Mouse (Mus musculus): Measurements from ENCODE around the gene Tspan18. TPM values are rescaled to one million over a fixed set of nuclear protein-coding genes. Genes with fewer than 3 reads are reported as not detected.

Tspan18 gene
- total RNA-seq, 2 experiments from 2014 or later: 9.7 to 11.4 TPM

GRCm38 (mm10) chr2:93346609-93347008 lies 12.3 kb upstream of the Tspan18 start:
- no peak for DNase-seq
- intact Hi-C loops (cut with DNase I; ENCODE audit: low total_unique reads): no loop called here

- no peak for DNase-seq
- intact Hi-C loops (cut with DNase I; ENCODE audit: low total_unique reads): no loop called here
Measured at GRCm38 (mm10) chr2:93345663-93346268, 11.5 kb upstream of the Tspan18 start.

GRCm38 (mm10) chr2:93339373-93340106 lies 5.2 kb upstream of the Tspan18 start:
- intact Hi-C loops (cut with DNase I; ENCODE audit: low total_unique reads): loop anchor here (5.0 kb wide), 1 partner anchor 68 kb away; no protein-coding TSS in a partner anchor
- DNase-seq: peak; percentile 38

- DNase-seq: no peak
Measured at GRCm38 (mm10) chr2:93335996-93336395, 1.7 kb upstream of the Tspan18 start.

GRCm38 (mm10) chr2:93333241-93333816 lies 976 bp downstream of the Tspan18 start:
- DNase-seq: peak; percentile 86
- intact Hi-C loops (cut with DNase I; ENCODE audit: low total_unique reads): loop anchor here (5.0 kb wide), 2 partner anchors 106 to 139 kb away; no protein-coding TSS in a partner anchor

More at GRCm38 (mm10) chr2:93335996-93336395, 1.7 kb upstream of the Tspan18 start:
- intact Hi-C loops (cut with DNase I; ENCODE audit: low total_unique reads): no loop called here

- DNase-seq: no peak
- intact Hi-C loops (cut with DNase I; ENCODE audit: low total_unique reads): loop anchor here (5.0 kb wide), 2 partner anchors 105 to 140 kb away; no protein-coding TSS in a partner anchor
Measured at GRCm38 (mm10) chr2:93332277-93332676, 2.0 kb downstream of the Tspan18 start.

- intact Hi-C loops (cut with DNase I; ENCODE audit: low total_unique reads): loop anchor here (5.0 kb wide), 2 partner anchors 104 to 141 kb away; no protein-coding TSS in a partner anchor
Measured at GRCm38 (mm10) chr2:93331121-93331520, 3.2 kb downstream of the Tspan18 start.

GRCm38 (mm10) chr2:93329120-93329519 lies 5.2 kb downstream of the Tspan18 start:
- intact Hi-C loops (cut with DNase I; ENCODE audit: low total_unique reads): no loop called here
- DNase-seq: no peak

More at GRCm38 (mm10) chr2:93331121-93331520, 3.2 kb downstream of the Tspan18 start:
- DNase-seq: no peak

GRCm38 (mm10) chr2:93327915-93328555 lies 6.3 kb downstream of the Tspan18 start:
- intact Hi-C loops (cut with DNase I; ENCODE audit: low total_unique reads): no loop called here

GRCm38 (mm10) chr2:93324681-93325080 lies 9.6 kb downstream of the Tspan18 start:
- no peak for DNase-seq
- intact Hi-C loops (cut with DNase I; ENCODE audit: low total_unique reads): no loop called here

More at GRCm38 (mm10) chr2:93327915-93328555, 6.3 kb downstream of the Tspan18 start:
- no peak for DNase-seq

GRCm38 (mm10) chr2:93321946-93322345 lies 12.4 kb downstream of the Tspan18 start:
- DNase-seq: peak; percentile 67
- intact Hi-C loops (cut with DNase I; ENCODE audit: low total_unique reads): no loop called here

- intact Hi-C loops (cut with DNase I; ENCODE audit: low total_unique reads): no loop called here
Measured at GRCm38 (mm10) chr2:93320267-93320666, 14.0 kb downstream of the Tspan18 start.

GRCm38 (mm10) chr2:93319598-93319997 lies 14.7 kb downstream of the Tspan18 start:
- no peak for DNase-seq
- intact Hi-C loops (cut with DNase I; ENCODE audit: low total_unique reads): no loop called here

More at GRCm38 (mm10) chr2:93320267-93320666, 14.0 kb downstream of the Tspan18 start:
- no peak for DNase-seq

GRCm38 (mm10) chr2:93318781-93319349 lies 15.4 kb downstream of the Tspan18 start:
- intact Hi-C loops (cut with DNase I; ENCODE audit: low total_unique reads): no loop called here
- no peak for DNase-seq

- no peak for DNase-seq
- intact Hi-C loops (cut with DNase I; ENCODE audit: low total_unique reads): no loop called here
Measured at GRCm38 (mm10) chr2:93313768-93314632, 20.3 kb downstream of the Tspan18 start.

GRCm38 (mm10) chr2:93312458-93312857 lies 21.8 kb downstream of the Tspan18 start:
- intact Hi-C loops (cut with DNase I; ENCODE audit: low total_unique reads): no loop called here

GRCm38 (mm10) chr2:93309724-93310413 lies 24.4 kb downstream of the Tspan18 start:
- no peak for DNase-seq

More at GRCm38 (mm10) chr2:93312458-93312857, 21.8 kb downstream of the Tspan18 start:
- no peak for DNase-seq

GRCm38 (mm10) chr2:93306898-93307297 lies 27.4 kb downstream of the Tspan18 start:
- DNase-seq: no peak
- intact Hi-C loops (cut with DNase I; ENCODE audit: low total_unique reads): no loop called here

More at GRCm38 (mm10) chr2:93309724-93310413, 24.4 kb downstream of the Tspan18 start:
- intact Hi-C loops (cut with DNase I; ENCODE audit: low total_unique reads): no loop called here
